Mouse (Mus musculus) midbrain, embryonic 11.5 days (tissue): ENCODE results near the gene 2010300C02Rik. TPM values are rescaled to one million over a fixed set of nuclear protein-coding genes. Genes with fewer than 3 reads are reported as not detected.
"Not testable (repeated sequence)": the region's sequence is repeated elsewhere in the genome, so short reads cannot be mapped to it uniquely, and the experiment has no call there.

ENCODE experiments used
- ATAC-seq: fragments of 200-750 bp; cut with Nextera tagmentation; 2 replicates; pipeline ENCODE4 v1.8.0; 2017; ENCODE audit warnings: moderate TSS enrichment, moderate library complexity; ENCODE audit not compliant: low FRiP score
- DNase-seq: peaks from one replicate; pipeline ENCODE4 v3.0.0; 2015; ENCODE audit warnings: low spot score; ENCODE audit errors: missing footprints
- H3K27ac ChIP-seq: fragments of 300-500 bp; sonication (generic); 2 replicates; pipeline ENCODE4 v1.5.1; 2014; ENCODE audit warnings: low read depth, low read length
- H3K27me3 ChIP-seq: fragments of 300-500 bp; sonication (generic); 2 replicates; pipeline ENCODE4 v1.6.1; 2014; ENCODE audit warnings: mild to moderate bottlenecking, low read length, moderate library complexity, mixed read lengths; ENCODE audit not compliant: control insufficient read depth, insufficient read depth
- H3K36me3 ChIP-seq: fragments of 300-500 bp; sonication (generic); 2 replicates; pipeline ENCODE4 v1.6.1; 2014; ENCODE audit warnings: mild to moderate bottlenecking, low read length, moderate library complexity, mixed read lengths; ENCODE audit not compliant: control insufficient read depth, insufficient read depth
- H3K4me1 ChIP-seq: fragments of 300-500 bp; sonication (generic); 2 replicates; pipeline ENCODE4 v1.6.1; 2014; ENCODE audit warnings: low read length; ENCODE audit not compliant: control insufficient read depth, insufficient read depth
- H3K4me2 ChIP-seq: fragments of 300-500 bp; sonication (generic); 2 replicates; pipeline ENCODE4 v1.6.1; 2014; ENCODE audit warnings: mild to moderate bottlenecking, moderate library complexity
- H3K4me3 ChIP-seq: fragments of 300-500 bp; sonication (generic); 2 replicates; pipeline ENCODE4 v1.5.1; 2014; ENCODE audit warnings: low read depth, low read length
- H3K9ac ChIP-seq: fragments of 300-500 bp; sonication (generic); 2 replicates; pipeline ENCODE4 v1.6.1; 2014; ENCODE audit warnings: low read length
- H3K9me3 ChIP-seq: fragments of 300-500 bp; sonication (generic); 2 replicates; pipeline ENCODE4 v1.6.1; 2016; ENCODE audit warnings: low read length; ENCODE audit not compliant: control insufficient read depth
- WGBS: fragments of 180-500 bp; shearing (Covaris S2); extraction: QIAGEN DNeasy Blood & Tissue Kit; methylation state at CpG from one replicate; pipeline ENCODE4 v1.1.7; 2014; 5-methylcytosine and 5-hydroxymethylcytosine counted together
- polyA plus RNA-seq: library from polyadenylated mRNA; unstranded; fragments of >200 nt; fragmentation: Nextera tagmentation; extraction: Ambion mirVana; gene quantifications from 2 replicates; pipeline ENCODE4 v1.2.1, GENCODE M21; 2014

The 2010300C02Rik gene
- polyA plus RNA-seq, 1 experiment from 2014 or later = 0.61 TPM

- Histone ChIP-seq H3K9me3 (no peaks in the 10 kb centered on the region), H3K27me3 (no peaks in the 10 kb centered on the region), H3K9ac (no peak overlapping the region), H3K4me3 (no peak overlapping the region), H3K4me1 (peaks cover 2% of the 10 kb centered on the region; the same call in 1 of the 2 replicates), H3K4me2 (no peak overlapping the region), H3K36me3 (no peaks in the 10 kb centered on the region), H3K27ac (no peak overlapping the region)
- DNase-seq (no peak), ATAC-seq (no peak)
- 86% methylated on average over 7 of the region's 7 CpGs for WGBS
These were observed 105.0 kb downstream of the 2010300C02Rik start for GRCm38 (mm10) chr1:37614836-37615235.

- H3K36me3 ChIP-seq = no peaks in the 10 kb centered on the region
- no peaks in the 10 kb centered on the region for H3K27me3 ChIP-seq
- H3K4me2 ChIP-seq = no peak overlapping the region
- no peak overlapping the region for H3K27ac ChIP-seq
- H3K9me3 ChIP-seq = no peaks in the 10 kb centered on the region
- 89% methylated on average over 15 of the region's 15 CpGs for WGBS
- no peak overlapping the region for H3K4me3 ChIP-seq
- DNase-seq (no peak), ATAC-seq (no peak)
- H3K9ac ChIP-seq = no peak overlapping the region
- peaks cover 2% of the 10 kb centered on the region; the same call in 1 of the 2 replicates for H3K4me1 ChIP-seq
These were observed 105.8 kb downstream of the 2010300C02Rik start for GRCm38 (mm10) chr1:37614130-37614529.

- Histone ChIP-seq H3K27ac (no peak overlapping the region), H3K27me3 (no peaks in the 10 kb centered on the region), H3K9ac (no peak overlapping the region), H3K9me3 (no peaks in the 10 kb centered on the region), H3K4me1 (no peaks in the 10 kb centered on the region), H3K4me3 (no peak overlapping the region), H3K36me3 (no peaks in the 10 kb centered on the region), H3K4me2 (no peak overlapping the region)
- no peak for DNase-seq
- 80% methylated on average over 6 of the region's 6 CpGs for WGBS
- ATAC-seq = no peak
These were observed 108.9 kb downstream of the 2010300C02Rik start for GRCm38 (mm10) chr1:37611032-37611431.

GRCm38 (mm10) chr1:37610242-37610641 lies 109.6 kb downstream of the 2010300C02Rik start:
- H3K36me3 ChIP-seq = no peaks in the 10 kb centered on the region
- H3K4me2 ChIP-seq = no peak overlapping the region
- H3K9ac ChIP-seq = no peak overlapping the region
- no peak overlapping the region for H3K4me3 ChIP-seq
- WGBS = 84% methylated on average over 4 of the region's 4 CpGs
- DNase-seq = no peak
- H3K9me3 ChIP-seq = no peaks in the 10 kb centered on the region
- no peaks in the 10 kb centered on the region for H3K27me3 ChIP-seq
- no peak overlapping the region for H3K27ac ChIP-seq
- no peaks in the 10 kb centered on the region for H3K4me1 ChIP-seq
- ATAC-seq = no peak

GRCm38 (mm10) chr1:37605694-37606093 lies 114.2 kb downstream of the 2010300C02Rik start:
- H3K36me3 ChIP-seq, H3K4me1 ChIP-seq, DNase-seq, H3K4me2 ChIP-seq, H3K4me3 ChIP-seq, H3K27ac ChIP-seq, H3K9me3 ChIP-seq, H3K27me3 ChIP-seq, H3K9ac ChIP-seq, ATAC-seq: not testable (repeated sequence)
- WGBS = 86% methylated on average over 3 of the region's 5 CpGs

GRCm38 (mm10) chr1:37603206-37603605 lies 116.7 kb downstream of the 2010300C02Rik start:
- WGBS = 93% methylated on average over 10 of the region's 10 CpGs
- Histone ChIP-seq H3K4me3 (no peak overlapping the region), H3K9me3 (no peaks in the 10 kb centered on the region), H3K27ac (no peak overlapping the region), H3K9ac (no peak overlapping the region), H3K36me3 (no peaks in the 10 kb centered on the region), H3K27me3 (no peaks in the 10 kb centered on the region), H3K4me2 (no peak overlapping the region), H3K4me1 (no peaks in the 10 kb centered on the region)
- ATAC-seq (no peak), DNase-seq (no peak)

GRCm38 (mm10) chr1:37602268-37602667 lies 117.6 kb downstream of the 2010300C02Rik start:
- Histone ChIP-seq H3K9me3 (no peaks in the 10 kb centered on the region), H3K27me3 (no peaks in the 10 kb centered on the region), H3K4me1 (no peaks in the 10 kb centered on the region), H3K4me2 (no peak overlapping the region), H3K4me3 (no peak overlapping the region), H3K27ac (no peak overlapping the region), H3K36me3 (no peaks in the 10 kb centered on the region), H3K9ac (no peak overlapping the region)
- 86% methylated on average over 4 of the region's 4 CpGs for WGBS
- DNase-seq = no peak
- no peak for ATAC-seq

GRCm38 (mm10) chr1:37601461-37601860 lies 118.4 kb downstream of the 2010300C02Rik start:
- DNase-seq = no peak
- H3K9ac ChIP-seq = no peak overlapping the region
- no peaks in the 10 kb centered on the region for H3K4me1 ChIP-seq
- no peak for ATAC-seq
- H3K27me3 ChIP-seq = no peaks in the 10 kb centered on the region
- no peaks in the 10 kb centered on the region for H3K36me3 ChIP-seq
- no peak overlapping the region for H3K27ac ChIP-seq
- no peak overlapping the region for H3K4me2 ChIP-seq
- WGBS = 75% methylated on average over 8 of the region's 8 CpGs
- H3K9me3 ChIP-seq = no peaks in the 10 kb centered on the region
- H3K4me3 ChIP-seq = no peak overlapping the region

- 82% methylated on average over 9 of the region's 9 CpGs for WGBS
- Histone ChIP-seq H3K27ac (no peak overlapping the region), H3K36me3 (no peaks in the 10 kb centered on the region), H3K9ac (no peak overlapping the region), H3K4me1 (no peaks in the 10 kb centered on the region), H3K27me3 (no peaks in the 10 kb centered on the region), H3K4me3 (no peak overlapping the region), H3K4me2 (no peak overlapping the region), H3K9me3 (no peaks in the 10 kb centered on the region)
- ATAC-seq = no peak
- DNase-seq = no peak
These were observed 119.2 kb downstream of the 2010300C02Rik start for GRCm38 (mm10) chr1:37600640-37601175.
